Mouse (Mus musculus) spleen, adult 2 months (tissue): ENCODE measurements around the gene Olfr965. TPM values are rescaled to one million over a fixed set of nuclear protein-coding genes. Genes with fewer than 3 reads are reported as not detected.

Experiments
- DNase-seq, 2 experiments: peaks; one replicate each; pipeline versions ENCODE4 v3.0.0 to v3.0.0-alpha.2; 2012 to 2021; ENCODE audit warnings: low spot score in 2 of 2, low read depth in 1 of 2
- H3K27ac ChIP-seq: fragments of 200-500 bp; 2 replicates; pipeline ENCODE4 v1.5.1; 2012; ENCODE audit warnings: low read length, inconsistent platforms; ENCODE audit not compliant: insufficient read depth
- H3K27me3 ChIP-seq: fragments of 200-500 bp; 2 replicates; pipeline ENCODE4 v1.6.1; 2012; ENCODE audit warnings: mild to moderate bottlenecking, moderate library complexity, low read length, inconsistent platforms; ENCODE audit not compliant: control insufficient read depth, insufficient read depth
- H3K36me3 ChIP-seq: fragments of 200-500 bp; 2 replicates; pipeline ENCODE4 v1.6.1; 2012; ENCODE audit warnings: mild to moderate bottlenecking, low read length, inconsistent platforms; ENCODE audit not compliant: control insufficient read depth, insufficient read depth
- H3K4me1 ChIP-seq: fragments of 200-500 bp; 2 replicates; pipeline ENCODE4 v1.6.1; 2011; ENCODE audit warnings: inconsistent platforms; ENCODE audit not compliant: control insufficient read depth, insufficient read depth, insufficient read length
- H3K4me3 ChIP-seq: fragments of 200-500 bp; 2 replicates; pipeline ENCODE4 v1.5.1; 2011; ENCODE audit warnings: mild to moderate bottlenecking, inconsistent platforms; ENCODE audit not compliant: insufficient read depth, insufficient read length; ENCODE audit errors: extremely low read depth
- CTCF ChIP-seq: fragments of 200-500 bp; IDR thresholded peaks from 2 replicates; pipeline ENCODE4 v1.5.1; 2011; ENCODE audit warnings: mild to moderate bottlenecking, inconsistent platforms; ENCODE audit not compliant: insufficient read depth, insufficient read length, insufficient replicate concordance; ENCODE audit errors: extremely low read depth
- POLR2A ChIP-seq: fragments of 200-500 bp; IDR thresholded peaks from 2 replicates; pipeline ENCODE4 v1.6.1; 2011; ENCODE audit warnings: low read depth, low read length, inconsistent platforms
- WGBS: fragments of 180-500 bp; shearing (Covaris S2); methylation state at CpG from one replicate; pipeline ENCODE4 v1.1.7; 2018; 5-methylcytosine and 5-hydroxymethylcytosine counted together
- polyA plus RNA-seq: library from polyadenylated mRNA; depleted of rRNA; stranded (reverse); fragments of >200 nt; gene quantifications from 2 replicates; pipeline ENCODE4 v1.2.3, GENCODE M21; 2012; rRNA removed

The Olfr965 gene
- polyA plus RNA-seq, 1 experiment = not detected

GRCm38 (mm10) chr9:39707017-39707416, 4.1 kb upstream of the Olfr965 start, which contains the start of gene Olfr149:
Gene Olfr149, minus strand, starts transcription at chr9:39707117.
- Histone ChIP-seq H3K4me1 (no peaks in the 10 kb centered on the region), H3K27ac (no peak within 1 kb of the TSS), H3K27me3 (no peaks in the 10 kb centered on the region), H3K4me3 (no peak within 1 kb of the TSS), H3K36me3 (no peaks in the 10 kb centered on the region)
- TF ChIP-seq POLR2A = no peak
- no peak for TF ChIP-seq CTCF
- DNase-seq = no peak

- Histone ChIP-seq H3K27me3 (no peaks in the 10 kb centered on the region), H3K4me3 (no peak overlapping the region), H3K36me3 (no peaks in the 10 kb centered on the region), H3K27ac (no peak overlapping the region), H3K4me1 (no peaks in the 10 kb centered on the region)
- 57% methylated on average over 3 of the region's 3 CpGs for WGBS
- no peak for TF ChIP-seq CTCF
- TF ChIP-seq POLR2A = no peak
- DNase-seq = no peak
Measured at GRCm38 (mm10) chr9:39708958-39709357, 2.2 kb upstream of the Olfr965 start.

- Histone ChIP-seq H3K27ac (no peak within 1 kb of the TSS), H3K4me3 (no peak within 1 kb of the TSS), H3K27me3 (no peaks in the 10 kb centered on the region), H3K4me1 (no peaks in the 10 kb centered on the region), H3K36me3 (no peaks in the 10 kb centered on the region)
- DNase-seq = no peak
- TF ChIP-seq CTCF (no peak), POLR2A (no peak)
Measured at GRCm38 (mm10) chr9:39730678-39731077, 19.5 kb downstream of the Olfr965 start, which contains the start of gene Olfr150. Gene Olfr150, plus strand, starts transcription at chr9:39730978.

GRCm38 (mm10) chr9:39740741-39741140, 29.6 kb downstream of the Olfr965 start:
- Histone ChIP-seq H3K4me1 (no peaks in the 10 kb centered on the region), H3K4me3 (no peak overlapping the region), H3K27ac (no peak overlapping the region), H3K27me3 (no peaks in the 10 kb centered on the region), H3K36me3 (no peaks in the 10 kb centered on the region)
- TF ChIP-seq CTCF (no peak), POLR2A (no peak)
- 92% methylated on average over 1 of the region's 1 CpGs for WGBS
- no peak for DNase-seq

- Histone ChIP-seq H3K4me1 (no peaks in the 10 kb centered on the region), H3K27me3 (no peaks in the 10 kb centered on the region), H3K36me3 (no peaks in the 10 kb centered on the region), H3K4me3 (no peak within 1 kb of the TSS), H3K27ac (no peak within 1 kb of the TSS)
- TF ChIP-seq POLR2A (no peak), CTCF (no peak)
- DNase-seq = no peak
Measured at GRCm38 (mm10) chr9:39745949-39746348, 34.8 kb downstream of the Olfr965 start, which contains the start of gene Olfr967. Gene Olfr967, plus strand, starts transcription at chr9:39746249.

- WGBS = 81% methylated on average over 1 of the region's 1 CpGs
Measured at GRCm38 (mm10) chr9:39746428-39746827, 35.3 kb downstream of the Olfr965 start.

More at GRCm38 (mm10) chr9:39746428-39746827, 35.3 kb downstream of the Olfr965 start:
- Histone ChIP-seq H3K36me3 (no peaks in the 10 kb centered on the region), H3K27ac (no peak overlapping the region), H3K27me3 (no peaks in the 10 kb centered on the region), H3K4me1 (no peaks in the 10 kb centered on the region), H3K4me3 (no peak overlapping the region)
- no peak for DNase-seq
- no peak for TF ChIP-seq POLR2A
- TF ChIP-seq CTCF = no peak

Other genes starting within 250 kb of the Olfr965 start
- gene Olfr955, start 239.4 kb upstream of the Olfr965 start, polyA plus RNA-seq = not detected in 2 replicates
- gene Olfr44, start 217.4 kb upstream of the Olfr965 start, polyA plus RNA-seq = not detected in 2 replicates
- not detected in 2 replicates for gene Olfr957, start 195.5 kb upstream of the Olfr965 start, polyA plus RNA-seq
- not detected in 2 replicates for gene Olfr958, start 157.3 kb upstream of the Olfr965 start, polyA plus RNA-seq
- gene Olfr959, start 135.8 kb upstream of the Olfr965 start, polyA plus RNA-seq = not detected in 2 replicates
- gene AW551984, start 107.0 kb upstream of the Olfr965 start, polyA plus RNA-seq = not detected in 2 replicates
- gene Olfr148, start 100.7 kb upstream of the Olfr965 start, polyA plus RNA-seq = not detected in 2 replicates
- not detected in 2 replicates for gene Olfr960, start 90.0 kb upstream of the Olfr965 start, polyA plus RNA-seq
- not detected in 2 replicates for gene Olfr961, start 66.3 kb upstream of the Olfr965 start, polyA plus RNA-seq
- not detected in 2 replicates for gene Olfr963, start 44.1 kb upstream of the Olfr965 start, polyA plus RNA-seq
- gene Olfr149, start 4.2 kb upstream of the Olfr965 start, polyA plus RNA-seq = not detected in 2 replicates
- not detected in 2 replicates for gene Olfr150, start 19.6 kb downstream of the Olfr965 start, polyA plus RNA-seq
- not detected in 2 replicates for gene Olfr967, start 34.9 kb downstream of the Olfr965 start, polyA plus RNA-seq
- not detected in 2 replicates for gene Olfr968, start 71.9 kb downstream of the Olfr965 start, polyA plus RNA-seq
- not detected in 2 replicates for gene Olfr969, start 79.6 kb downstream of the Olfr965 start, polyA plus RNA-seq
- gene Olfr970, start 97.5 kb downstream of the Olfr965 start, polyA plus RNA-seq = not detected in 2 replicates
- not detected in 2 replicates for gene Olfr971, start 125.5 kb downstream of the Olfr965 start, polyA plus RNA-seq
- not detected in 2 replicates for gene Olfr972, start 155.1 kb downstream of the Olfr965 start, polyA plus RNA-seq
- not detected in 2 replicates for gene Olfr229, start 196.0 kb downstream of the Olfr965 start, polyA plus RNA-seq
- not detected in 2 replicates for gene Olfr974, start 226.1 kb downstream of the Olfr965 start, polyA plus RNA-seq
- gene Olfr975, start 240.7 kb downstream of the Olfr965 start, polyA plus RNA-seq = not detected in 2 replicates
- gene Olfr976, start 249.8 kb downstream of the Olfr965 start, polyA plus RNA-seq = not detected in 2 replicates